Mouse (Mus musculus): Measurements from ENCODE around the gene Aicda. TPM values are rescaled to one million over a fixed set of nuclear protein-coding genes. Genes with fewer than 3 reads are reported as not detected.
"Not testable (repeated sequence)": the region's sequence is repeated elsewhere in the genome, so short reads cannot be mapped to it uniquely, and the experiment has no call there.

The Aicda gene
- total RNA-seq, 2 experiments from 2014 or later = not detected

DNA sequence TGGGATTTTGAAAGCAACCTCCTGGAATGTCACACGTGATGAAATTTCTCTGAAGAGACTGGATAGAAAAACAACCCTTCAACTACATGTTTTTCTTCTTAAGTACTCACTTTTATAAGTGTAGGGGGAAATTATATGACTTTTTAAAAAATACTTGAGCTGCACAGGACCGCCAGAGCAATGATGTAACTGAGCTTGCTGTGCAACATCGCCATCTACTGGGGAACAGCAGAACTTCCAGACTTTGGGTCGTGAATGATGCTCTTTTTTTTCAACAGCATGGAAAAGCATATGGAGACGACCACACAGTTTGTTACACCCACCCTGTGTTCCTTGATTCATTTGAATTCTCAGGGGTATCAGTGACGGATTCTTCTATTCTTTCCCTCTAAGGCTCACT lies 8.9 kb downstream of the Aicda start:
- Histone ChIP-seq H3K27ac (no peak overlapping the region), H3K4me3 (peak overlapping the region; percentile 23; the same call in 1 of the 2 replicates)
- DNase-seq (ENCODE audit: low spot score in 2 of 2) = peak; percentile 63 to 75
- TF ChIP-seq CTCF (conservative IDR thresholded peaks at IDR 0.05) = peak; percentile 98

DNA sequence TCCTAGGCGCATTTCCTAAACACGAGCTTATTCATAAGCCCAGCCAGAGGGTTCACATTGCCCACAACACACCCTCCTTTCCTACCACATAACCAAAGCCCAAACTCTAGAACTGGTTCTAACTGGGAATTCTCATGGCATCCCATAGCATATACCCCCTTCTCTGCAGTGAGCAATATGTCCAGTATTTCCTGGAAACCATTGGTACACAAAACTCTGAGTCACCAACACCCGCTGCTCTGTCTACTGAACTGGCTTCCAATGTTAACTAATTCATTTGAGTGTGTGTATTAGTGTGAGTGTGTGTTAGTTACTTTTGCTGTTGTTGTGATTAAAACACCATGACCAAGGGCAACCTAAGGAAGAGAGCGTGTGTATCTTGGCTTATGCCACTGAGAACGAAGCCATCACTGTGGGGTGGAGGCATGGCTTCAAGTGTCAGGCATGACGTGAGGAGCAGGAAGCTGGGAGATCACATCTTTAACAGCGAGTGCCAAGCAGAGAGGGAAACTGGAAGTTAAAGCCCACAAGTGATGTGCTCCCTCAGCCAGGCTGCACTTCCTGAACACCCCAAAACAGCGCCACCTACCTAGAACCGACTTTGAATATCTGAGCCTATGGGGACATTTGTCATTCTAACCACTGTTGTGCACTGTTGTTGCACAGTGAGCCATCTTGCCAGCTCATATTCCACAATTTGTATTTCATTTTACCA lies 11.6 kb downstream of the Aicda start:
- no peak for TF ChIP-seq CTCF (conservative IDR thresholded peaks at IDR 0.05)
- DNase-seq (ENCODE audit: low spot score in 2 of 2) = no peak
- Histone ChIP-seq H3K4me3 (no peak overlapping the region), H3K27ac (no peak overlapping the region)

DNA sequence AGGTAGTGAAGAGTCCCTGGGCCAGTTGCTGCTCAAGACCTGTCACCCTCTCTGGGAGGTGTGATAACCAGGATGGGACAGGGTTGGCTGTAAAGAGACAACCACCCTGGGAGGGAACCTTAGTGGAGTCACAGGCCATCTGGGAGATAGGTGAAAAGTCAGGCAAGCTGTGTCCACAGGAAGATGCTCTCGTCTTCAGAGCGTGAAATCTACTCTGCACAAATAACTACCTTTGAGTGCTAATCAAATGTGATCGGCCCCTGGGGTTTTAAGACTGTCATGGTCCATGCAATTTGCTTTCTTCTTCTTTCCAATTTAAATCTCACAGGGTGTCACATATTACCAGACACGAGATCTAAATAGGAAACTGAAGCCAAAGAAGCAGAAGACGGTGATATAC lies 15.5 kb downstream of the Aicda start:
- Histone ChIP-seq H3K27ac (no peak overlapping the region), H3K4me3 (no peak overlapping the region)
- DNase-seq (ENCODE audit: low spot score in 2 of 2) = no peak
- TF ChIP-seq CTCF (conservative IDR thresholded peaks at IDR 0.05) = no peak

DNA sequence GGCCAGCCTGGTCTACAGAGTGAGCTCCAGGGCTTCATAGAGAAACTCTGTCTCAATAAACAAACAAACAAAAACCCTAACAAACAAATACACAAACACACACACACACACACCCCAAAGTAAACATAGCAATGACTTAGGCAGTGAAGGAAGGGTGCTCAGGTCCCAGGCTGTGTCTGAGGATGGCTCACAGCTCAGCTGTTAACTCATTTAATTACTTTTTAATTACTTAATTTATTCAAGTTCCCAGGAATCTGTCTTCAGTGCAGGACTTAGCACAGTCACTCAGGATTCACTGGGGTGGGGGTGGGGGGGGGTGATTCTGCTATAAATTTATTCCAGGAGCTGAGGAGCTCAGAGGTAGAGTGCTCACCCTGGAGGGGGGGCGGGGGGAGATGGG lies 16.2 kb downstream of the Aicda start:
- TF ChIP-seq CTCF (conservative IDR thresholded peaks at IDR 0.05) = no peak
- no peak for DNase-seq (ENCODE audit: low spot score in 2 of 2)
- Histone ChIP-seq H3K4me3 (no peak overlapping the region), H3K27ac (no peak overlapping the region)

DNA sequence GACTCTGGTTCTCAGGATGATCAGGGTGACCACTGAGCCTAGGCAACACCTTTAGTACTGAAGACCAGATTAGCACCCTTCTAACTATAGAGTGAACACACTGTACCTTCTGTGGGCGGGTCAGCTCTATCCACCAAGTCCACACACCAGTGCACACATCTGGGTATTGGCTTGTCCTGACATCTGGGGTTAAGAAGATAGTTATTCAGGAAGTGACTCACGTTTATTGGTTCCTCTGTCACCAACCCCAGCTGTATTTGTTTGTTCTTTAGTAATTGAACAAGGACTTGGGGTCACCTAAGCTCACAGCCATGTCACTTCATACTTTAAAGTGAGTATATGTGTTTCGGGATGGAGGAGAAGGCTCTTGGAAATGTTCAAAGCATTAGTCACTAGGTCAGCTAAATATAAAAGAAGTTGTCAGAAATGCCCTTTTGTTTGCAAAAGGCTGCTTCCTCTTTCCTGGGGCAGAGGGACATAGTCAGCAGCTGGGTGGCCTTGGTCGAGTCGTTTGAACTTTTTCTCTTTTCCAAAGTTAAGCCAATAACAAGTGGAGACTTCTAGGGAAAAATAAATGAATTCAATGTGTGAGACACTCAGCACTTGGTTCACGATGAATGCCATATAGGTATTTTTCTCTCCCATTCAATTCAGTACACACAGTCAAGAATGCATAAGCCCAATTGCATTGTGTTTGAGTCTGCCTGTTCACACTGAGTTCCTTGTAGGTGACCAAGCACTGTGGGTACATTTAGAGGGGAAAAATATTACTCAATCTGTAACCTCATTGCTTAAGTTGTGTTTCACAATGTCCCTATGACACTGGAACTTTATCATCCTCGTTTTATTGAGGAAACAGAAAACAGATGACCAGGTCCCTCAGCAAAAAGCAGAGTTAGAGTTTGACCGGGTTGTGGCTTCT lies 17.4 kb downstream of the Aicda start:
- DNase-seq (ENCODE audit: low spot score in 2 of 2) = no peak
- Histone ChIP-seq H3K27ac (no peak overlapping the region), H3K4me3 (no peak overlapping the region)
- no peak for TF ChIP-seq CTCF (conservative IDR thresholded peaks at IDR 0.05)

DNA sequence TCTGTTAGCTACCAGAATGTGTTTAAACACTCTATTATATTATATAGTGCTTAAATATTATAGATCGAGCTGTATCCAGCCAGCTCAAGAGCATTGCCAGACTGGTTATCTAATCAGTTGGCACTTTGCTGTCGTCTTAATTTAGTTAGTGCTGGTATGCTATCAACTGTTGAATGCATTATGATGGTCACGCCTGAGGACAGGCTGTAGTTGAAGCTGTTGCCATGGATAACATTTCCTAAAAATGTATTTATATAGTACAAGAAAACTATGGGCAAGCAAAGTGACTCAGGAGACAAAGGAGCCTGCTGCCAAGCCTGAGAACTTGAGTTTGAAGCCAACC lies 18.0 kb downstream of the Aicda start:
- no peak for TF ChIP-seq CTCF (conservative IDR thresholded peaks at IDR 0.05)
- no peak overlapping the region for H3K27ac ChIP-seq
- no peak overlapping the region for H3K4me3 ChIP-seq
- DNase-seq (ENCODE audit: low spot score in 2 of 2) = no peak

DNA sequence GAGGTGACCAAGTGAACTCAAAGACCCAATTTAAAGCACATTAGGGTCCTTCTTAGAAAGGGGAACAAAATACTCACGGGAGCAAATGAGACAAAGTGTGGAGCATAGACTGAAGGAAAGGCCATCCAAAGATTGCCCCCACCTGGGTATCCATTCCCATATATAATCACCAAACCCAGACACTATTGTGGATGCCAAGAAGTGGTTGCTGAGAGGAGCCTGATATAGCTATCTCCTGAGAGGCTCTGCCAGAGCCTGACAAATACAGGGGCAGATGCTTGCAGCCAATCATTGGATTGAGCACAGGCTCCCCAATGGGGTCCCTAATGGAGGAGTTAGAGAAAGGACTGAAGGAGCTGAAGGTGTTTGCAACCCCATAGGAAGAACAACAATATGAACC lies 21.4 kb downstream of the Aicda start:
- H3K27ac ChIP-seq = not testable (repeated sequence)

DNA sequence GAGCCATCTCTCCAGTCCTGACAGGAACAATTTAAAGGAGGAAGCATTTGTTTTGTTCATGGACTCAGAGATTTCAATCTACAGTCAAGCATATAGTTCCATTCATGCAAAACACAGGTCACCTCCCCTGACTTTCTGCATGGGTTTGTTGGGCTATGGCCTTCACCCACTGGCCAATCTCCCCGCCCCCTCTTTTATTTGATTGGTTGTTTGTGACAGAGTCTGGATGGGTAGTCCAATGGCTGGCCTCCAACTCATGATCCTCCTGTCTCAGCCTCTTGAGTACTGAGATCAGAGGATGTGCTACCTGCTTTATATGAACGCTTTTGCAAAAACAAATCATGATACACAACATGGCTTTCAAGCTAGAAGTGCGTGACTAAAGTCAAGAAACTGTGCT lies 23.4 kb downstream of the Aicda start:
- DNase-seq (ENCODE audit: low spot score in 2 of 2) = no peak
- Histone ChIP-seq H3K4me3 (no peak overlapping the region), H3K27ac (no peak overlapping the region)
- TF ChIP-seq CTCF (conservative IDR thresholded peaks at IDR 0.05) = no peak

More for the DNA sequence above, 21.4 kb downstream of the Aicda start:
- DNase-seq (ENCODE audit: low spot score in 2 of 2); H3K4me3 ChIP-seq: not testable (repeated sequence)

DNA sequence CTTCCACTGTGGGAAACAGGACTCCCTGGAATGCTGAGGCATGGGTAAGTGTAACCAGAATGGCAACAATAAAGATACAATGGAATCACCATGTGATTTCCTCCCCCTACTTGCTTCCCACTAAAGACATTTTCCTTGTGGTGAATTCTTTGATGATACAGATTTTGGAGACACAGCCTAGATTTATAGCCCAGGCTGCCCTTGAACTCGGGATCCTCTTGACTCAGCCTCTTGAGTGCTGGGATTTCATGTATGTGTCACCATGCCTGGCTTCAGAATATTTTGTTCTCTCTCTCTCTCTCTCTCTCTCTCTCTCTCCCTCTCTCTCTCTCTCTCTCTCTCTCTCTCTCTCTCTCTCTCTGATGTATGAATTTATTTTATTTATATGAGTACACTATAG lies 25.5 kb downstream of the Aicda start:
- no peak overlapping the region for H3K27ac ChIP-seq
- no peak for DNase-seq (ENCODE audit: low spot score in 2 of 2)
- TF ChIP-seq CTCF (conservative IDR thresholded peaks at IDR 0.05) = no peak
- no peak overlapping the region for H3K4me3 ChIP-seq

DNA sequence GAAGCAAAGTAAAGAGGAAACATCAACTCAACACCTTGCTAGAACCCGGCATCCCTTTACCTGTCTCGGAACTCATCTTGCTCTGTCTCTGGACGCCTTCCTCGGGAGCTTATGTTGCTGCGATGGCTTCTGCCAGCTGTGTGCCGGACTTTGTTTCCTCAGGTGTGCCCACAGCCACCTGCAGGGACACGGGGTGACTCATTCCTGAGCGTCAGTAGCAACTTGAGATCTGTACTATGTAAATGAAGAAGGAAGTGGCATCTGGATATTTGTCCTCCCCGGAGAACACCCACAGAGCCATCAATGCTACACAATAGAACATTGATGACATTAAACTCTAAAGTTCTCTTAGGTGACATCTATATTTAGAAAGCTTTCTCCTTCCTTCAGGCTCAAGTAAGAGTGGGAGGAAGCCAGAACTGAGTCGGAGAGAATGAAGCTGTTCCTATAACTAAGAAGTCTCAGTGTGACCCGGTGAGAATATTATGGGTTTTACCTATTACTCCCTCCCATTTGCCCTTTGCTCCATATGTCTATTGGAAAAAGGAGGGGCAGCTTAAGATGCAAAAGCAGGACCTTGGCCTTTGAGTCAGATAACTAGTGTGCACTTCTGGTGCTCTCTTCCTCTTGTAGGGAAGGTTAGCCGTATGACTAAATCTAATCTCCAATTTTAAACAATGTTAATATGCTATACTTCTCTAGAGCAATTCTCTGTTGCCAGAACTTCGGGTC lies 37.6 kb downstream of the Aicda start:
- TF ChIP-seq CTCF (conservative IDR thresholded peaks at IDR 0.05) = no peak
- no peak overlapping the region for H3K4me3 ChIP-seq
- no peak overlapping the region for H3K27ac ChIP-seq
- no peak for DNase-seq (ENCODE audit: low spot score in 2 of 2)

DNA sequence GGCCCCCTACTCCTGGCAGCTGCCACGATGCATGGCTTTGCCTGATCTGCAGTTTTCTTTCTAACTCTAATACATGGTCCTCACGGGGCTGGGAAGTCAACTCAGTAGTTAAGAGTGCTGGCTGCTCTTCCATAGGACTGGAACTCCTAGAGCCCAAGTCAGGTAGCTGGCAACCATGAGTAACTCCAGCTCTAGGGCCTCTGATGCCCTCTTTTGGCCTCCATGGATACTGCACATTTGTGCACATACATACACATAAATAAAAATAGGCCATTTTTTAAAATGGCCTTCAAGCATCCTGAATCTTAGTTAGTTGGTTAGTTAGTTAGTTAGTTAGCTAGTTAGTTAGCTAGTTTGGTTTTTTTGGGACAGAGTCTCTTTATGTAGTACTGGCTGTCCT lies 39.3 kb downstream of the Aicda start:
- Histone ChIP-seq H3K27ac (no peak overlapping the region), H3K4me3 (no peak overlapping the region)
- peak; percentile 35; the same call in 1 of the 2 replicates for TF ChIP-seq CTCF (conservative IDR thresholded peaks at IDR 0.05)
- no peak for DNase-seq (ENCODE audit: low spot score in 2 of 2)

DNA sequence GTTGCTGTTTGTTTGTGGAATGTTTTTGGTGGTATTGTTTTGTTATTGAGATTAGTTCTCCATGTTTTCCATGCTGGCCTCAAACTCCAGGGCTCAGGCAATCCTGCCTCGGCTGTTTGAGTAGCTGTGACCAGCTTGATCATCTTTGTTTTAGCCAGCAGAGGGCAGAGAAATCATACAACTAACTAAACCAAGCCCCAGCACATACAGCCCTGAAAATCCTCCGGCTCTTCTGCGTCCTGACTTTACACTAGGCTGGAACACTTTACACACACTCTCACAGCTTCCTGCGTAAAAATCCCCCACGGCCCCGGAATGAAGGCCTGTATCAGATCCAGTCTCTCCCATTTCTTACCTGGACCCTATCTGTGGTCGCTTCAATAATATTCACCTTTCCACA lies 42.0 kb downstream of the Aicda start:
- peak; percentile 11 to 20 for DNase-seq (ENCODE audit: low spot score in 2 of 2)
- Histone ChIP-seq H3K27ac (no peak overlapping the region), H3K4me3 (no peak overlapping the region)
- peak; percentile 74 for TF ChIP-seq CTCF (conservative IDR thresholded peaks at IDR 0.05)

DNA sequence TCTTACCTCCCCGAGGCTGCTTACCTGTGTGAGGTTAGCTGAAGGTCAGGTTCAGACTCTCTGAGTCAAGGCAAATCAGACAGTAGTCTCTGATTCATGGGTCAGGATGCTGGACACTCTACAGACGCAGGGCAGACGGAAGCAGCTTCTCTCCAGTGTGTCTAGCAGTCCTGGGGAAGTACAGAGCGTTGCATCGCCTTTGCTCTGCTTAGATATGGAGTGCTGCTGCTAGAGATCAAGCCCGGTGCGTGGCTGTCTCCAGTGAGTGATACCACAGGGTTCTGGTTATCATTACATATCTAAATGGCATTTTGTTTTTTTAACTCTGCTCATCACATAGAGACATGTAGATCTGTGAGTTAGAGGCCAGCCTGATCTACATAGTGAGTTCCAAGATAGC lies 43.0 kb downstream of the Aicda start:
- H3K27ac ChIP-seq = no peak overlapping the region
- TF ChIP-seq CTCF (conservative IDR thresholded peaks at IDR 0.05) = no peak
- no peak overlapping the region for H3K4me3 ChIP-seq
- no peak for DNase-seq (ENCODE audit: low spot score in 2 of 2)

All from layer of hippocampus, adult 2 months (tissue).